34 mouse cellular contexts compared by ENCODE assay signal in the genomic region with DNA sequence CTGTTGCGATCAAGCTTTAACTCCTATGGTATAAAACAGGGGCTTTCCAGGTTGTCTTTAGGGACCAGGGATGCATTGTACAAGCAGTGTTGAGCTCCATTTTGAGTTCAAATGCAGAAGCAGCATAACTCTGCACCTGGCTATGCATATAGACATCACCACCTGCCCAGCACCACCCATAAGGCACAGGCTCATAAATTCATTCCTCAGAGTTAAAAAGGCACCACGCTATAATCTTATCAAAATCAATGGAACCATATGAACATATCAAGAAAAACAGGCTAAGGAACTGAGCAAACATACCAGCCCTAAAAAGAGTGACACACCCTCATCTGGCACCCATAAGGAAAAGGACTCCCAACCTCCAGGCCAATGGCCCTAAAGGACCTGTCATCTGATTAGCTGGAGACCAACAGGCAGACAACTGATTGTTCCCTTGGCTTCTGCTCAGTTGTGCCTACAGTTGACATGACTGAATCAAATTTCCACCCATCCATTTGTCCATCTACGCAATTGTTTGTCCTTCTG. TPM values are rescaled to one million over a fixed set of nuclear protein-coding genes. Genes with fewer than 3 reads are reported as not detected.
DNase-seq lines count a peak whose midpoint lies in the region; ATAC-seq and TF ChIP-seq lines count a peak whose summit lies in the region.
"Had no signal": no experiment of that assay in that cellular context is flagged by ENCODE, and none has a peak within 500 bp of the region (broad histone marks: within the 10 kb centered on the region; RNA-seq: fewer than 3 reads in every experiment).

No protein-coding gene starts in this region.

- no peak overlapping the region for H3K27ac ChIP-seq in intestine, embryonic 15.5 days
- H3K27ac ChIP-seq in small intestine, adult 2 months (ENCODE audit: insufficient read depth, low read depth, low read length), result peak overlapping the region; percentile 27
- H3K27ac ChIP-seq in midbrain, embryonic 16.5 days (ENCODE audit: low read length), result no peak overlapping the region
- H3K27ac ChIP-seq: embryonic facial prominence, embryonic 10.5 days; embryonic facial prominence, embryonic 13.5 days; gastrocnemius, adult 2 months; heart, embryonic 15.5 days; hindbrain, embryonic 15.5 days had no signal

- no peak for TF ChIP-seq POLR2A in small intestine, adult 2 months (IDR thresholded peaks at IDR 0.05; ENCODE audit: low read depth, low read length)

- no peaks in the 10 kb centered on the region for H3K4me1 ChIP-seq in intestine, embryonic 15.5 days (replicated peaks)
- peaks cover 8% of the 10 kb centered on the region; the same call in 1 of the 2 replicates for H3K4me1 ChIP-seq in small intestine, adult 2 months (ENCODE audit: control insufficient read depth, insufficient read depth, insufficient read length, low read length)
- H3K4me1 ChIP-seq in midbrain, embryonic 16.5 days (ENCODE audit: control insufficient read depth, insufficient read depth, low read length), result no peaks in the 10 kb centered on the region
- H3K4me1 ChIP-seq: embryonic facial prominence, embryonic 10.5 days; embryonic facial prominence, embryonic 13.5 days; heart, embryonic 12.5 days; heart, embryonic 15.5 days; hindbrain, embryonic 15.5 days had no signal

- WGBS in intestine, embryonic 15.5 days, result 72% methylated on average over 3 of the region's 3 CpGs
- 36% methylated on average over 3 of the region's 3 CpGs for WGBS in large intestine, adult 2 months
- WGBS in small intestine, adult 2 months, result 43% methylated on average over 3 of the region's 3 CpGs
- 89% methylated on average over 3 of the region's 3 CpGs for WGBS in midbrain, embryonic 16.5 days

- no peaks in the 10 kb centered on the region for H3K36me3 ChIP-seq in intestine, embryonic 15.5 days
- no peaks in the 10 kb centered on the region for H3K36me3 ChIP-seq in small intestine, adult 2 months (ENCODE audit: control insufficient read depth, insufficient read depth, low read length)
- no peaks in the 10 kb centered on the region for H3K36me3 ChIP-seq in midbrain, embryonic 16.5 days (ENCODE audit: control insufficient read depth, insufficient read depth, low read length)
- H3K36me3 ChIP-seq: embryonic facial prominence, embryonic 10.5 days; embryonic facial prominence, embryonic 13.5 days; heart, embryonic 12.5 days; heart, embryonic 15.5 days; hindbrain, embryonic 15.5 days had no signal

- H3K4me2 ChIP-seq in intestine, embryonic 15.5 days (replicated peaks), result no peak overlapping the region
- no peak overlapping the region for H3K4me2 ChIP-seq in midbrain, embryonic 16.5 days (ENCODE audit: low read length)
- H3K4me2 ChIP-seq: embryonic facial prominence, embryonic 13.5 days; heart, embryonic 12.5 days; heart, embryonic 15.5 days; hindbrain, embryonic 15.5 days had no signal

- peak; percentile 67 for ATAC-seq in erythroid progenitor cell, adult 5-6 weeks (replicated peaks; ENCODE audit: low FRiP score, poor library complexity, severe bottlenecking)
- peak; percentile 89 for ATAC-seq in intestine, embryonic 15.5 days
- ATAC-seq in midbrain, embryonic 16.5 days, result no peak
- ATAC-seq: CD4-positive, CD25-positive, alpha-beta regulatory T cell, adult 4 months; forebrain, embryonic 14.5 days; forebrain, postnatal 0 days had no signal

- peak; percentile 50 for DNase-seq in large intestine, adult 2 months (ENCODE audit: low read depth, low spot score)
- DNase-seq in adrenal gland, adult 8-10 months, result no peak
- DNase-seq in thymus, postnatal 0 days (ENCODE audit: low spot score), result no peak
- DNase-seq: adrenal gland, adult 2 months; adrenal gland, postnatal 25 days; cerebellum, adult 11-12 months; cerebellum, adult 8-10 months; cerebellum, postnatal 10 days; cerebellum, postnatal 36 days; embryo, embryonic 11 days; forebrain, postnatal 0 days; gastrocnemius, adult 2 months; gastrocnemius, postnatal 14 days; heart, adult 18-20 months; heart, postnatal 10 days; heart, postnatal 4 days had no signal

- H3K4me3 ChIP-seq in intestine, embryonic 15.5 days (replicated peaks), result no peak overlapping the region
- H3K4me3 ChIP-seq in small intestine, adult 2 months (ENCODE audit: low read depth, low read length), result no peak overlapping the region
- no peak overlapping the region for H3K4me3 ChIP-seq in midbrain, embryonic 16.5 days (ENCODE audit: low read depth, low read length)
- H3K4me3 ChIP-seq: embryonic facial prominence, embryonic 10.5 days; embryonic facial prominence, embryonic 13.5 days; gastrocnemius, adult 2 months; heart, embryonic 12.5 days; heart, embryonic 15.5 days; hindbrain, embryonic 15.5 days had no signal

- no peak overlapping the region for H3K9ac ChIP-seq in intestine, embryonic 15.5 days
- H3K9ac ChIP-seq in midbrain, embryonic 16.5 days (ENCODE audit: low read depth, low read length), result no peak overlapping the region
- H3K9ac ChIP-seq: embryonic facial prominence, embryonic 13.5 days; forebrain, postnatal 0 days; heart, embryonic 12.5 days; heart, embryonic 15.5 days; hindbrain, embryonic 15.5 days had no signal

- H3K27me3 ChIP-seq in intestine, embryonic 15.5 days (replicated peaks), result no peaks in the 10 kb centered on the region
- no peaks in the 10 kb centered on the region for H3K27me3 ChIP-seq in small intestine, adult 2 months (ENCODE audit: control insufficient read depth, insufficient read depth, low read length)
- H3K27me3 ChIP-seq in midbrain, embryonic 16.5 days (ENCODE audit: control insufficient read depth, insufficient read depth, low read depth, low read length), result no peaks in the 10 kb centered on the region
- H3K27me3 ChIP-seq: embryonic facial prominence, embryonic 13.5 days; heart, embryonic 12.5 days; heart, embryonic 15.5 days; hindbrain, embryonic 15.5 days had no signal

- no peak for TF ChIP-seq CTCF in small intestine, adult 2 months (IDR thresholded peaks at IDR 0.05; ENCODE audit: extremely low read depth, insufficient read length, insufficient replicate concordance, low read depth, low read length)

- 0 out of 2 replicates have a peak, but pooled peaks cover 2% of the 10 kb centered on the region for H3K9me3 ChIP-seq in intestine, embryonic 15.5 days
- peaks cover 2% of the 10 kb centered on the region; the same call in 1 of the 2 replicates for H3K9me3 ChIP-seq in midbrain, embryonic 16.5 days (replicated peaks; ENCODE audit: control insufficient read depth, low read length, poor library complexity, severe bottlenecking)

RNA-seq across cellular contexts. Expression of gene C1s1, which starts 6.9 kb away (rescaled TPM):
- 0.84 TPM in 1 of 2 replicates, not detected in the other for total RNA-seq in erythroid progenitor cell, adult 5-6 weeks (2015; ENCODE audit: low replicate concordance)
- 1.4 TPM in 1 of 2 replicates, not detected in the other for total RNA-seq in erythroid progenitor cell, adult 5-6 weeks (2017; ENCODE audit: low replicate concordance)
- polyA plus RNA-seq in intestine, embryonic 15.5 days (2015; fragmentation: Nextera tagmentation; extraction: Ambion mirVana), result 5.4 and 5.8 TPM in 2 replicates
- polyA plus RNA-seq in large intestine, adult 2 months (2012; rRNA removed), result 31.4 and 47.1 TPM in 2 replicates
- polyA plus RNA-seq in small intestine, adult 2 months (2012; rRNA removed), result 9.3 and 11.1 TPM in 2 replicates
- 100 to 1,000 TPM in 1 of 4 experiments, 10 to 100 TPM in 3; 46.9 to 107 (median 72.7) TPM for total RNA-seq in adrenal gland, adult 8-10 months (2022)
- 10.1 and 11.2 TPM in 2 replicates for polyA plus RNA-seq in thymus, postnatal 0 days (2015; fragmentation: Nextera tagmentation; extraction: Ambion mirVana)
- polyA plus RNA-seq in midbrain, embryonic 16.5 days (2015; fragmentation: Nextera tagmentation; extraction: Ambion mirVana), result 0.73 and 0.89 TPM in 2 replicates
- polyA plus RNA-seq: CD4-positive, CD25-positive, alpha-beta regulatory T cell, adult 4 months; forebrain, embryonic 11.5 days had no signal

RNA-seq across cellular contexts. Expression of gene C1rb, which starts 21.0 kb away (rescaled TPM):
- total RNA-seq in erythroid progenitor cell, adult 5-6 weeks (2015; ENCODE audit: low replicate concordance), result not detected in 2 replicates
- total RNA-seq in erythroid progenitor cell, adult 5-6 weeks (2017; ENCODE audit: low replicate concordance), result not detected in 2 replicates
- polyA plus RNA-seq in intestine, embryonic 15.5 days (2015; fragmentation: Nextera tagmentation; extraction: Ambion mirVana), result not detected in 2 replicates
- polyA plus RNA-seq in large intestine, adult 2 months (2012; rRNA removed), result 0.04 TPM in 1 of 2 replicates, not detected in the other
- polyA plus RNA-seq in small intestine, adult 2 months (2012; rRNA removed), result not detected in 2 replicates
- total RNA-seq in adrenal gland, adult 8-10 months (2022), result 10 to 100 TPM in 2 of 4 experiments, 1 to 10 TPM in 2; 5.9 to 19.1 (median 12.4) TPM
- not detected in 2 replicates for polyA plus RNA-seq in thymus, postnatal 0 days (2015; fragmentation: Nextera tagmentation; extraction: Ambion mirVana)
- polyA plus RNA-seq in midbrain, embryonic 16.5 days (2015; fragmentation: Nextera tagmentation; extraction: Ambion mirVana), result not detected in 2 replicates
- total RNA-seq: forebrain, postnatal 0 days; MEL had no signal
- polyA plus RNA-seq: brain, embryonic 14.5 days; C2C12; CD4-positive, CD25-positive, alpha-beta regulatory T cell, adult 4 months; cortical plate, adult 2 months; embryonic facial prominence, embryonic 10.5 days; embryonic facial prominence, embryonic 13.5 days; forebrain, embryonic 11.5 days; forebrain, embryonic 14.5 days; forebrain, postnatal 0 days; frontal cortex, adult 2 months; heart, embryonic 12.5 days; heart, embryonic 15.5 days; hindbrain, embryonic 11.5 days; hindbrain, embryonic 15.5 days had no signal

RNA-seq across cellular contexts. Expression of gene C1ra, which starts 36.9 kb away (rescaled TPM):
- 5.4 TPM in 1 of 2 replicates, not detected in the other for total RNA-seq in erythroid progenitor cell, adult 5-6 weeks (2015; ENCODE audit: low replicate concordance)
- total RNA-seq in erythroid progenitor cell, adult 5-6 weeks (2017; ENCODE audit: low replicate concordance), result 0.51 and 2.4 TPM in 2 replicates
- 3.6 and 4.0 TPM in 2 replicates for polyA plus RNA-seq in intestine, embryonic 15.5 days (2015; fragmentation: Nextera tagmentation; extraction: Ambion mirVana)
- polyA plus RNA-seq in large intestine, adult 2 months (2012; rRNA removed), result 19.0 and 24.3 TPM in 2 replicates
- polyA plus RNA-seq in small intestine, adult 2 months (2012; rRNA removed), result 9.1 and 9.2 TPM in 2 replicates
- total RNA-seq in adrenal gland, adult 8-10 months (2022), result 100 to 1,000 TPM in 2 of 4 experiments, 10 to 100 TPM in 2; 48.6 to 131 (median 88.7) TPM
- polyA plus RNA-seq in thymus, postnatal 0 days (2015; fragmentation: Nextera tagmentation; extraction: Ambion mirVana), result 6.5 and 7.4 TPM in 2 replicates
- 0.31 and 0.36 TPM in 2 replicates for polyA plus RNA-seq in midbrain, embryonic 16.5 days (2015; fragmentation: Nextera tagmentation; extraction: Ambion mirVana)
- polyA plus RNA-seq: embryonic facial prominence, embryonic 10.5 days had no signal

RNA-seq across cellular contexts. Expression of gene C1rl, which starts 56.2 kb away (rescaled TPM):
- 1.8 and 4.2 TPM in 2 replicates for total RNA-seq in erythroid progenitor cell, adult 5-6 weeks (2015; ENCODE audit: low replicate concordance)
- total RNA-seq in erythroid progenitor cell, adult 5-6 weeks (2017; ENCODE audit: low replicate concordance), result 0.39 and 0.91 TPM in 2 replicates
- polyA plus RNA-seq in intestine, embryonic 15.5 days (2015; fragmentation: Nextera tagmentation; extraction: Ambion mirVana), result 2.3 and 2.5 TPM in 2 replicates
- 1.2 and 1.7 TPM in 2 replicates for polyA plus RNA-seq in large intestine, adult 2 months (2012; rRNA removed)
- 0.61 and 1.2 TPM in 2 replicates for polyA plus RNA-seq in small intestine, adult 2 months (2012; rRNA removed)
- 10 to 100 TPM; 28.1 to 44.4 (median 34.4) TPM for total RNA-seq in adrenal gland, adult 8-10 months (2022)
- 0.67 and 0.85 TPM in 2 replicates for polyA plus RNA-seq in thymus, postnatal 0 days (2015; fragmentation: Nextera tagmentation; extraction: Ambion mirVana)
- 0.29 and 0.36 TPM in 2 replicates for polyA plus RNA-seq in midbrain, embryonic 16.5 days (2015; fragmentation: Nextera tagmentation; extraction: Ambion mirVana)
- polyA plus RNA-seq: CD4-positive, CD25-positive, alpha-beta regulatory T cell, adult 4 months had no signal
